In the genomic region with DNA sequence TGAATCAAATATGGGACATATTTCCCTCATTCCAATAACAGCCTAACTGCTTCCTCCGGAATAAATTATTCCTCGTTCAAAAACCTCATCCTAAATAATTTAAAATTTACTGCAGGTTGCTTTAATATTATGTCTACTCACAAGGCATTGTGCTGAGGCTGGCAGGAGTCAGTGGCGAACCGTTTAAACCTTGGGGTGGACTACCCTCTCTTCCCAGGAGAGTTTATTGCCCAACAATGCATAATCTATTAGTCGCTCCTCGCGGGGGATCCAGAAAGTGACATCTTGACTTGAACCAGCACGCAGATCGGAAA, we compare ENCODE assay signal across 11 mouse cellular contexts. TPM values are rescaled to one million over a fixed set of nuclear protein-coding genes. Genes with fewer than 3 reads are reported as not detected.
DNase-seq lines count a peak whose midpoint lies in the region; ATAC-seq and TF ChIP-seq lines count a peak whose summit lies in the region.
"Had no signal": no experiment of that assay in that cellular context is flagged by ENCODE, and none has a peak within 500 bp of the region (broad histone marks: within the 10 kb centered on the region; RNA-seq: fewer than 3 reads in every experiment).

No protein-coding gene starts in this region.

- H3K4me1 ChIP-seq in lung, embryonic 14.5 days (ENCODE audit: insufficient read depth) = no peaks in the 10 kb centered on the region; the same call in 1 of the 2 replicates
- H3K4me1 ChIP-seq in forebrain, embryonic 13.5 days = peaks cover 12% of the 10 kb centered on the region
- H3K4me1 ChIP-seq in intestine, postnatal 0 days (replicated peaks; ENCODE audit: control insufficient read depth, insufficient read depth, low read length) = no peaks in the 10 kb centered on the region
- H3K4me1 ChIP-seq in olfactory bulb, adult 2 months (ENCODE audit: control insufficient read depth, insufficient read depth, low read length) = 0 out of 2 replicates have a peak, but pooled peaks cover 3% of the 10 kb centered on the region

- DNase-seq in lung, embryonic 14.5 days = no peak
- no peak for DNase-seq in lung, postnatal 4 days
- DNase-seq in left cerebral cortex, postnatal 25 days (ENCODE audit: low spot score in 2 of 2) = no peak
- no peak for DNase-seq in embryo, embryonic 11 days
- DNase-seq in embryo, embryonic 10 days (ENCODE audit: low spot score) = no peak
- DNase-seq: kidney, adult 8-10 months; lung, postnatal 36 days had no signal

- WGBS in lung, embryonic 14.5 days = 8% methylated on average over 9 of the region's 9 CpGs
- whole genome bisulfite sequencing in forebrain, embryonic 13.5 days = 7% methylated on average over 9 of the region's 9 CpGs
- WGBS in intestine, postnatal 0 days = 15% methylated on average over 9 of the region's 9 CpGs
- WGBS in olfactory bulb, adult 2 months = 12% methylated on average over 9 of the region's 9 CpGs

- no peak for TF ChIP-seq CTCF in lung, embryonic 14.5 days (IDR thresholded peaks at IDR 0.05; ENCODE audit: low read depth)
- TF ChIP-seq CTCF in intestine, postnatal 0 days (IDR thresholded peaks at IDR 0.05; ENCODE audit: low read depth) = no peak
- no peak for TF ChIP-seq CTCF in olfactory bulb, adult 2 months (IDR thresholded peaks at IDR 0.05; ENCODE audit: insufficient read depth, low read depth, low read length)

- H3K4me2 ChIP-seq in lung, embryonic 14.5 days = peak overlapping the region; percentile 76
- peak overlapping the region; percentile 94 for H3K4me2 ChIP-seq in forebrain, embryonic 13.5 days
- peak overlapping the region; percentile 66 for H3K4me2 ChIP-seq in intestine, postnatal 0 days (replicated peaks; ENCODE audit: low read depth)

- no peak for TF ChIP-seq POLR2A in olfactory bulb, adult 2 months (IDR thresholded peaks at IDR 0.05; ENCODE audit: insufficient read depth, low read depth, low read length)

- H3K4me3 ChIP-seq in lung, embryonic 14.5 days (ENCODE audit: low read depth, low read length) = peak overlapping the region; percentile 46
- H3K4me3 ChIP-seq in forebrain, embryonic 13.5 days = peak overlapping the region; percentile 70
- H3K4me3 ChIP-seq in intestine, postnatal 0 days (ENCODE audit: low read depth, low read length) = 0 out of 2 replicates have a peak overlapping the region, but pooled peaks have one; percentile 46
- peak overlapping the region; percentile 52 for H3K4me3 ChIP-seq in olfactory bulb, adult 2 months (ENCODE audit: insufficient read depth, low read depth, low read length)

- no peaks in the 10 kb centered on the region for H3K36me3 ChIP-seq in lung, embryonic 14.5 days (ENCODE audit: insufficient read depth)
- no peaks in the 10 kb centered on the region for H3K36me3 ChIP-seq in forebrain, embryonic 13.5 days (ENCODE audit: poor library complexity, severe bottlenecking)
- no peaks in the 10 kb centered on the region for H3K36me3 ChIP-seq in intestine, postnatal 0 days (ENCODE audit: control insufficient read depth, insufficient read depth)

- intact Hi-C loops in left cerebral cortex, postnatal 25 days (cut with DNase I) = loop anchor here (5.0 kb wide), 1 partner anchor 501 kb away; no protein-coding TSS in a partner anchor

- peaks cover 44% of the 10 kb centered on the region for H3K27me3 ChIP-seq in lung, embryonic 14.5 days (ENCODE audit: insufficient read depth, low read length)
- H3K27me3 ChIP-seq in forebrain, embryonic 13.5 days = peaks cover 13% of the 10 kb centered on the region; the same call in 1 of the 2 replicates
- H3K27me3 ChIP-seq in intestine, postnatal 0 days (replicated peaks; ENCODE audit: control insufficient read depth, insufficient read depth, low read length) = peaks cover 31% of the 10 kb centered on the region

- H3K9me3 ChIP-seq in lung, embryonic 14.5 days (ENCODE audit: low read depth, low read length) = no peaks in the 10 kb centered on the region
- H3K9me3 ChIP-seq in forebrain, embryonic 13.5 days (replicated peaks) = no peaks in the 10 kb centered on the region
- no peaks in the 10 kb centered on the region for H3K9me3 ChIP-seq in intestine, postnatal 0 days (ENCODE audit: control insufficient read depth)

- no peak overlapping the region for H3K27ac ChIP-seq in lung, embryonic 14.5 days (ENCODE audit: low read depth)
- peak overlapping the region; percentile 75; the same call in 1 of the 2 replicates for H3K27ac ChIP-seq in forebrain, embryonic 13.5 days
- no peak overlapping the region for H3K27ac ChIP-seq in intestine, postnatal 0 days (ENCODE audit: low read depth, low read length)
- peak overlapping the region; percentile 38 for H3K27ac ChIP-seq in olfactory bulb, adult 2 months (ENCODE audit: insufficient read depth, low read depth, low read length)

- ATAC-seq in lung, embryonic 14.5 days (ENCODE audit: insufficient read depth) = no peak
- peak; percentile 37 for ATAC-seq in forebrain, embryonic 13.5 days
- ATAC-seq in intestine, postnatal 0 days = no peak
- ATAC-seq: Patski had no signal

- H3K9ac ChIP-seq in lung, embryonic 14.5 days = peak overlapping the region; percentile 44; the same call in 1 of the 2 replicates
- peak overlapping the region; percentile 77 for H3K9ac ChIP-seq in forebrain, embryonic 13.5 days
- no peak overlapping the region for H3K9ac ChIP-seq in intestine, postnatal 0 days (ENCODE audit: low read depth, low read length)

RNA-seq across cellular contexts. Expression of a gene that starts 1.4 kb away (rescaled TPM):
- polyA plus RNA-seq in lung, embryonic 14.5 days (2014; fragmentation: Nextera tagmentation; extraction: Ambion mirVana) = 1.3 and 1.6 TPM in 2 replicates
- 13.4 and 13.9 TPM in 2 replicates for polyA plus RNA-seq in forebrain, embryonic 13.5 days (2015; fragmentation: Nextera tagmentation; extraction: Ambion mirVana)
- 0.86 and 1.0 TPM in 2 replicates for polyA plus RNA-seq in intestine, postnatal 0 days (2015; fragmentation: Nextera tagmentation; extraction: Ambion mirVana)
- polyA plus RNA-seq in olfactory bulb, adult 2 months (2012; ENCODE audit: insufficient read depth, insufficient read length, low replicate concordance, missing spikeins) = not detected in 2 replicates
- total RNA-seq in left cerebral cortex, postnatal 25 days (2021) = 100 to 1,000 TPM; 104 to 109 TPM

Comparison
In these comparisons a context has a peak if more than half of its experiments do, and no peak if none do; other contexts are left out.
1. H3K27ac ChIP-seq: peak in forebrain, embryonic 13.5 days (single experiment) and olfactory bulb, adult 2 months (single experiment); none in lung, embryonic 14.5 days (single experiment) and intestine, postnatal 0 days (single experiment).
2. Peak in every context shown above with its lines, with median percentiles within 50 percentile points of each other: H3K4me2 ChIP-seq and H3K4me3 ChIP-seq.